Mouse (Mus musculus) embryonic fibroblast, embryonic 13.5 days (primary cell): Measurements from ENCODE around the gene Serbp1.

ENCODE experiments used
- CTCF ChIP-seq: IDR thresholded peaks from 2 replicates; pipeline ENCODE4 v1.5.1; 2011; ENCODE audit warnings: mild to moderate bottlenecking, control low read depth, low read length, moderate library complexity, borderline replicate concordance; ENCODE audit not compliant: insufficient read depth
- POLR2A ChIP-seq: IDR thresholded peaks from 2 replicates; pipeline ENCODE4 v1.6.1; 2011; ENCODE audit warnings: low read depth, mild to moderate bottlenecking, control low read depth, low read length, moderate library complexity

DNA sequence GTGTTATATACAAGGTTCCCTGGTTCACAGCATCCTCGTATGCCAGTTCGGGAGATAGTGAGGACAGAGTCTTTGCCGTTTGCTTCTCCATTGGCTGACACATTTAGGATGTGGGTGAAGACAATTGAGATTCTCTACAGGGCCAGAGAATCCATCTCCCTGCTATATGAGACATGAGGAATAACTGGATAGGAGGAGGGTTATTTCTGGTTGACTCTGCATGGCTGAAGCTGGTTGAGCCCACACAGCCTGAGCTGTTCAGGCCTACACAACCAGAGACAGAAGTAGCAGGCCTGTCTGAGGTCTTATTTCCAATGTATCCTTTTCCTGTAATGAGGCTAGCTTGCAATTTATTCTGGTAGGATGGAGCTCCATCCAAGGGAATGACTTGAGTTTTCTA lies 3.3 kb downstream of the Serbp1 start:
- TF ChIP-seq POLR2A: no peak
- TF ChIP-seq CTCF: no peak
